In the genomic region with DNA sequence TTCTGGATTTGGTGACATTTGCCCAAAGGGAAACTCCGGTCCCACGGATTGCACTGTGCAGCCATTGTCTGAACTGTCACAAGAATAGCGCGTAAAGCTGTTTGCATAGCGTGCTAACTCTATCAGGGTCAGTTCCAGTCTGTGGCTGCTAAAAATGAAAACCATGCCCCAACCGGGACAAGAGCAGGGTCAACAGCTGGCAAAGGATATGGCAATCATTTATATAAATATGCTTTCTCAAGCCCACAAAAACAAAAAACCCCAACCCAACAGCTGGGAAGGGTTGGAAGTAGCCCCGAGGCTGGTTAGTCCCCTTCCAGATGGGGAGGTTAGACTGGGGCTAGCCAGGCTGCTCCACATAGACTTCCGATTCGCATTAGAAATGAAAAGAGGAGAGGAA, we compare ENCODE assay signal across 8 mouse cellular contexts.
DNase-seq lines count a peak whose midpoint lies in the region; ATAC-seq and TF ChIP-seq lines count a peak whose summit lies in the region.

No protein-coding gene starts in this region.

- no peaks in the 10 kb centered on the region for H3K36me3 ChIP-seq in forebrain, embryonic 10.5 days (replicated peaks)
- no peaks in the 10 kb centered on the region for H3K36me3 ChIP-seq in forebrain, embryonic 13.5 days (ENCODE audit: poor library complexity, severe bottlenecking)
- H3K36me3 ChIP-seq in liver, adult 2 months (ENCODE audit: control insufficient read depth, insufficient read depth, low read length), result no peaks in the 10 kb centered on the region
- H3K36me3 ChIP-seq in hindbrain, embryonic 12.5 days, result no peaks in the 10 kb centered on the region

- no peaks in the 10 kb centered on the region for H3K9me3 ChIP-seq in forebrain, embryonic 10.5 days
- no peaks in the 10 kb centered on the region for H3K9me3 ChIP-seq in forebrain, embryonic 13.5 days (replicated peaks)
- no peaks in the 10 kb centered on the region for H3K9me3 ChIP-seq in hindbrain, embryonic 12.5 days (replicated peaks)

- peaks cover 37% of the 10 kb centered on the region for H3K4me1 ChIP-seq in forebrain, embryonic 10.5 days
- H3K4me1 ChIP-seq in forebrain, embryonic 13.5 days, result peaks cover 5% of the 10 kb centered on the region; the same call in 1 of the 2 replicates
- peaks cover 11% of the 10 kb centered on the region; the same call in 1 of the 2 replicates for H3K4me1 ChIP-seq in liver, adult 2 months (ENCODE audit: control insufficient read depth, insufficient read depth, low read length)
- H3K4me1 ChIP-seq in hindbrain, embryonic 12.5 days, result peaks cover 12% of the 10 kb centered on the region

- H3K27me3 ChIP-seq in forebrain, embryonic 10.5 days (ENCODE audit: poor library complexity, severe bottlenecking), result peaks cover under 1% of the 10 kb centered on the region; the same call in 1 of the 2 replicates
- H3K27me3 ChIP-seq in forebrain, embryonic 13.5 days, result no peaks in the 10 kb centered on the region
- H3K27me3 ChIP-seq in liver, adult 2 months (ENCODE audit: control insufficient read depth, insufficient read depth, low read length), result no peaks in the 10 kb centered on the region
- H3K27me3 ChIP-seq in hindbrain, embryonic 12.5 days, result no peaks in the 10 kb centered on the region

- H3K79me2 ChIP-seq in liver, adult 2 months (ENCODE audit: control insufficient read depth, insufficient read depth, low read length), result no peaks in the 10 kb centered on the region; the same call in 1 of the 2 replicates

- H3K4me2 ChIP-seq in forebrain, embryonic 13.5 days, result no peak overlapping the region
- H3K4me2 ChIP-seq in hindbrain, embryonic 12.5 days (replicated peaks), result peak overlapping the region; percentile 27

- DNase-seq in forebrain, embryonic 10.5 days (ENCODE audit: extremely low spot score, low spot score), result peak; percentile 32
- DNase-seq in liver, adult 2 months (ENCODE audit: extremely low read depth, low read depth, low spot score), result no peak
- DNase-seq in liver, result no peak
- peak; percentile 25 to 63 for DNase-seq in lung, postnatal 4 days
- DNase-seq in frontal cortex, postnatal 14 days (ENCODE audit: low spot score in 2 of 2), result no peak
- DNase-seq in spleen, postnatal 14 days (ENCODE audit: low spot score in 2 of 2), result no peak

- H3K27ac ChIP-seq in forebrain, embryonic 10.5 days, result no peak overlapping the region
- no peak overlapping the region for H3K27ac ChIP-seq in forebrain, embryonic 13.5 days
- H3K27ac ChIP-seq in liver, adult 2 months (replicated peaks; ENCODE audit: insufficient read depth, low read depth, low read length), result peak overlapping the region; percentile 17
- H3K27ac ChIP-seq in hindbrain, embryonic 12.5 days, result no peak overlapping the region

- 64% methylated on average over 9 of the region's 9 CpGs for WGBS in forebrain, embryonic 10.5 days
- WGBS in forebrain, embryonic 13.5 days, result 68% methylated on average over 9 of the region's 9 CpGs
- 68% methylated on average over 9 of the region's 9 CpGs for WGBS in liver, adult 2 months
- WGBS in hindbrain, embryonic 12.5 days, result 43% methylated on average over 9 of the region's 9 CpGs

- no peak overlapping the region for H3K9ac ChIP-seq in forebrain, embryonic 13.5 days
- H3K9ac ChIP-seq in liver, adult 2 months (ENCODE audit: low read depth, low read length), result no peak overlapping the region
- no peak overlapping the region for H3K9ac ChIP-seq in hindbrain, embryonic 12.5 days

- H3K4me3 ChIP-seq in forebrain, embryonic 10.5 days, result no peak overlapping the region
- H3K4me3 ChIP-seq in forebrain, embryonic 13.5 days, result no peak overlapping the region
- H3K4me3 ChIP-seq in liver, adult 2 months (ENCODE audit: insufficient read depth, low read depth, low read length), result no peak overlapping the region
- no peak overlapping the region for H3K4me3 ChIP-seq in hindbrain, embryonic 12.5 days

- no peak for TF ChIP-seq POLR2A in liver, adult 2 months (IDR thresholded peaks at IDR 0.05; ENCODE audit: extremely low read depth, insufficient read depth, low read length)

- ATAC-seq in forebrain, embryonic 13.5 days, result no peak
- no peak for ATAC-seq in hindbrain, embryonic 12.5 days (ENCODE audit: low FRiP score)

- TF ChIP-seq CTCF in liver, adult 2 months (IDR thresholded peaks at IDR 0.05; ENCODE audit: low read depth, low read length), result no peak

Comparison
In these comparisons a context has a peak if more than half of its experiments do, and no peak if none do; other contexts are left out.
1. DNase-seq: peak in forebrain, embryonic 10.5 days (single experiment) and lung, postnatal 4 days (2 of 2); none in liver, adult 2 months (single experiment), liver (single experiment), frontal cortex, postnatal 14 days (0 of 2) and spleen, postnatal 14 days (0 of 2).